Mouse (Mus musculus) ES-Bruce4 (cell line): ENCODE measurements around the gene Sds.

Source experiments
- CTCF ChIP-seq: IDR thresholded peaks from one replicate; pipeline ENCODE4 v1.8.1; 2011; ENCODE audit warnings: low read depth, low read length
- EP300 ChIP-seq: IDR thresholded peaks from 2 replicates; pipeline ENCODE4 v1.6.1; 2011; ENCODE audit warnings: low read depth, low read length; ENCODE audit not compliant: insufficient read depth
- POLR2A ChIP-seq: IDR thresholded peaks from one replicate; pipeline ENCODE4 v1.8.1; 2011; ENCODE audit warnings: low read length; ENCODE audit not compliant: insufficient read depth

DNA sequence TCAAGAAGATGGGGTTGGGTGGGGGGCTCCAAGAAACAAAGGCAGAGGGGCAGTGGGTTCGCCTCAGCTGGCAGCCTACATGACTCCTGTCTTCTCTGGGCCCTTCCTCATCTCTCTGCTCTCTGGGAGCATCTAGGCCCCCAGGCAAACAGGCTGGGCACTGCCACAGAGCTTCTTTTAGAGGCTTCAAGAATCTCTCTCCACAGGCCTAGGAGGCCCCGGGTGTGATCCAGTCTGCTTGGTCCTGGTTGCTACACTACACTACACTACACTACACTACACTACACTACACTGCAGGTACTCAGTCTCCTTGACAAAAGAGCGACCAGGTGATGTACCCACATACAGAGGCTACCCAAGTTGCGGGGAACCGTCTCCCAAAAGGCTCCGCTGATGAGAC is 46.6 kb upstream of the Sds start:
- TF ChIP-seq POLR2A (no peak), EP300 (no peak), CTCF (no peak)
